Mouse (Mus musculus) testis, adult 10 weeks (tissue): ENCODE results near the gene Zfp493. TPM values are rescaled to one million over a fixed set of nuclear protein-coding genes. Genes with fewer than 3 reads are reported as not detected.

Experiments
- polyA plus RNA-seq: library from polyadenylated mRNA; stranded (reverse); fragments of 350-450 nt; fragmentation: Illumina TruSeq; extraction: RNeasy Lipid Tissue Mini Kit (QIAGEN cat#74804); gene quantifications from one replicate; pipeline ENCODE4 v1.2.3, GENCODE M21; 2014; ENCODE audit warnings: low read depth, low replicate concordance

Gene Zfp493
- 1.4 TPM for polyA plus RNA-seq

GRCm38 (mm10) chr13:67779265-67780221, at the start of gene Zfp493:
TSS of gene Zfp493 (plus strand) at chr13:67779693.

GRCm38 (mm10) chr13:67754333-67755306, 24.9 kb upstream of the Zfp493 start, which contains the start of gene Zfp85:
TSS of gene Zfp85 (minus strand) at chr13:67755228.

DNA sequence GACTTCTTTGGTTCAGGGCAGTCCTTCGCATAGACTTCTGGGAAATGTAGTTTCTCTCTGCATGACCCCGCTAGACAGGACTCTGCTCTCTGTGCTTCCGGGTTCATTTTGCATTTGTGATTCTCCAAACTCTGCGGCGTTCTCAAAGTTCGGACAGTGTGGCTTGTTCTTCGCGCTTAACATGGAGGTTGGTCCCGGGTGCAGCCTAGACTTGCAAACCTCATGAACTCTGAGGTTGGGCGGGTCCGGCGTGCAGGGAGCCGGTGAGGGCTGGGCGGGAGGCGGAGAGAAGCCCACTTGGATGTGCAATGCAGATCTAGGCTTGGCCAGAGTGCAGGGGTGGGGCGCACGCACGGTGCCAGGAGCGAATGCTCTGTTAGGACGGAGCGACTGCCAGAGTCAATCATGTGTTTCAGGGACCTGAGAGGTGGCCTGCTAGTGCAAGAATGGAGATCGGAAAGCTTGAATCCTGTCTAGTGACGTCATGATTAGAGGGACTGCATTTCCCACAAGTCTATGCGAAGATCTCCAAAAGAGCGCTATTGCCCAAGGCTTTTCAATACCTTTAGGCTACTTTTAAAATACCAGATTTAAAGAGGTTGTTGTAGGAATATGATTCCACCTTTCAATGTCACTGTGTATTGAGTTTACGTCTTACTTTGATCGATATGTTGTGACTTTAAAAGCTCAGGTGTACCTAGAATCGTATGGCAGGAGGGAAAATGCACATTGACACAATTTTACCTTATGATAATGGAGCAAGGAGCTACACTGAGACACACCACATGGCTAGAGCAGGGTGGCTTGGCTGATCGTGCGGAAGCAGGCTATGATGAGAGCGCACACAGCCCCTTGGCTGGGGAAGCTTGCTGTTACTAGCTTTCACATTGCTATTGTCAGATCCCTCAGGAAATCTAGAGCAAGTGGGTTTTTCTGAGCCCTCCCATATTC, 34.5 kb downstream of the Zfp493 start, which contains the start of gene Zfp273:
Gene Zfp273 (plus strand): TSS at position 31 of the 951 bp plus-strand sequence.

DNA sequence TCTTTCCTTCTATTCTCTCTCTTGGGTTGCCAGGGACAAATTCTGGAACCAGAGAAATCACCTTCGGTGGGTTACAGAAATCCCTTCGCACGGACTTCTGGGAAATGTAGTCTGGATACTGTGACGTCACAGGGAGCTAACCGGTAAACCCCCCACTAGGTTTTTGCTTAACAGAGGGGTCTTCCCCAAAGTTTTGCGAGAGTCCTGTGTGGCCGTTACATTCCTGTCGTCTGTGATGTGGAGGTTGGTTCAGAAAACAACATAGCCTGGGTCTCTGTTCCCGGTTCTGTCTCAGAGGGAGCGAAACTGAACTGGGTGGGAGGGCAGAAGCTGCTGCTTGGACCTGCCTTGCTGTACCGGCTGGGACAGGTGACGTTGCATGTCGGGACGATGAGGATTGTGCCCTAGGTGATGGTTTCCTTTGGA, 51.4 kb downstream of the Zfp493 start, which contains the start of gene Gm10037:
Gene Gm10037 (plus strand): TSS at position 196 of the 426 bp plus-strand sequence.

Other genes with a start within 250 kb of the Zfp493 start
- gene Zfp748, start 225.9 kb upstream of the Zfp493 start, polyA plus RNA-seq, result 32.6 TPM
- 11.3 TPM for gene Zfp729b, start 170.0 kb upstream of the Zfp493 start, polyA plus RNA-seq
- gene Gm49345, start 141.9 kb upstream of the Zfp493 start, polyA plus RNA-seq, result not detected
- gene Zfp729a, start 141.9 kb upstream of the Zfp493 start, polyA plus RNA-seq, result 4.5 TPM
- 11.4 TPM for gene Zfp738, start 92.6 kb upstream of the Zfp493 start, polyA plus RNA-seq
- gene Zfp65, start 50.5 kb upstream of the Zfp493 start, polyA plus RNA-seq, result 19.5 TPM
- 9.0 TPM for gene Zfp85, start 24.5 kb upstream of the Zfp493 start, polyA plus RNA-seq
- 8.8 TPM for gene Zfp273, start 34.0 kb downstream of the Zfp493 start, polyA plus RNA-seq
- 10.7 TPM for gene Gm10037, start 51.4 kb downstream of the Zfp493 start, polyA plus RNA-seq
- 37.1 TPM for gene BC048507, start 83.6 kb downstream of the Zfp493 start, polyA plus RNA-seq